Comparison of ENCODE assay signal across 8 mouse cellular contexts in genomic region chr6:42247173-42247572, GRCm38 (mm10). TPM values are rescaled to one million over a fixed set of nuclear protein-coding genes. Genes with fewer than 3 reads are reported as not detected.
DNase-seq lines count a peak whose midpoint lies in the region; ATAC-seq and TF ChIP-seq lines count a peak whose summit lies in the region.
"Had no signal": no experiment of that assay in that cellular context is flagged by ENCODE, and none has a peak within 500 bp of the region (broad histone marks: within the 10 kb centered on the region; RNA-seq: fewer than 3 reads in every experiment).

No protein-coding gene starts in this region.

- WGBS in intestine, embryonic 15.5 days, result 17% methylated on average over 8 of the region's 8 CpGs
- 11% methylated on average over 8 of the region's 8 CpGs for WGBS in lung, embryonic 16.5 days

- TF ChIP-seq POLR2A in ES-Bruce4 (IDR thresholded peaks at IDR 0.05; ENCODE audit: insufficient read depth, low read length), result no peak

- no peak for ATAC-seq in intestine, embryonic 15.5 days
- ATAC-seq in lung, embryonic 16.5 days (ENCODE audit: low read depth), result no peak

- no peaks in the 10 kb centered on the region for H3K4me1 ChIP-seq in ES-Bruce4 (ENCODE audit: control insufficient read depth, insufficient read depth, low read length)
- peaks cover 15% of the 10 kb centered on the region; the same call in 1 of the 2 replicates for H3K4me1 ChIP-seq in intestine, embryonic 15.5 days (replicated peaks)
- H3K4me1 ChIP-seq in lung, embryonic 16.5 days (replicated peaks; ENCODE audit: control insufficient read depth, insufficient read depth, low read length), result peaks cover 7% of the 10 kb centered on the region

- TF ChIP-seq EP300 in ES-Bruce4 (IDR thresholded peaks at IDR 0.05; ENCODE audit: insufficient read depth, low read depth, low read length), result no peak

- DNase-seq in ZHBTc4 (ENCODE audit: low read depth, low spot score), result peak; percentile 50
- DNase-seq in spleen, adult 18-20 months, result no peak
- DNase-seq in urinary bladder, postnatal 25 days (ENCODE audit: low spot score), result no peak
- no peak for DNase-seq in left cerebral cortex, adult 2 months (ENCODE audit: extremely low spot score in 1 of 2, low spot score in 2 of 2)

- H3K4me2 ChIP-seq in intestine, embryonic 15.5 days (replicated peaks), result peak overlapping the region; percentile 40
- 0 out of 2 replicates have a peak overlapping the region, but pooled peaks have one; percentile 1 for H3K4me2 ChIP-seq in lung, embryonic 16.5 days (ENCODE audit: low read depth, low read length)

- intact Hi-C loops in left cerebral cortex, adult 2 months (cut with DNase I), result no loop called here

- TF ChIP-seq CTCF in ES-Bruce4 (IDR thresholded peaks at IDR 0.05; ENCODE audit: low read depth, low read length), result no peak
- TF ChIP-seq CTCF in left cerebral cortex, adult 2 months (IDR thresholded peaks at IDR 0.05), result no peak

- H3K36me3 ChIP-seq in ES-Bruce4 (ENCODE audit: control insufficient read depth, insufficient read depth, low read length, poor library complexity, severe bottlenecking), result no peaks in the 10 kb centered on the region
- H3K36me3 ChIP-seq in intestine, embryonic 15.5 days, result no peaks in the 10 kb centered on the region
- no peaks in the 10 kb centered on the region for H3K36me3 ChIP-seq in lung, embryonic 16.5 days (ENCODE audit: control insufficient read depth, insufficient read depth, low read length)

- no peaks in the 10 kb centered on the region for H3K27me3 ChIP-seq in ES-Bruce4 (ENCODE audit: control insufficient read depth, insufficient read depth, low read length, poor library complexity, severe bottlenecking)
- no peaks in the 10 kb centered on the region for H3K27me3 ChIP-seq in intestine, embryonic 15.5 days (replicated peaks)
- no peaks in the 10 kb centered on the region for H3K27me3 ChIP-seq in lung, embryonic 16.5 days (ENCODE audit: control insufficient read depth, insufficient read depth, low read depth, low read length)

- H3K4me3 ChIP-seq in ES-Bruce4 (ENCODE audit: low read depth, low read length), result peak overlapping the region; percentile 68
- H3K4me3 ChIP-seq in intestine, embryonic 15.5 days (replicated peaks), result peak overlapping the region; percentile 15; the same call in 1 of the 2 replicates
- no peak overlapping the region for H3K4me3 ChIP-seq in lung, embryonic 16.5 days (ENCODE audit: low read length)
- H3K4me3 ChIP-seq in left cerebral cortex, adult 2 months, result no peak overlapping the region

- no peak overlapping the region for H3K9ac ChIP-seq in ES-Bruce4 (ENCODE audit: low read depth, poor library complexity, severe bottlenecking)
- no peak overlapping the region for H3K9ac ChIP-seq in intestine, embryonic 15.5 days
- H3K9ac ChIP-seq in lung, embryonic 16.5 days (ENCODE audit: low read length), result no peak overlapping the region

- H3K9me3 ChIP-seq in ES-Bruce4 (replicated peaks; ENCODE audit: control insufficient read depth, insufficient read depth, low read length, poor library complexity, severe bottlenecking), result no peaks in the 10 kb centered on the region
- no peaks in the 10 kb centered on the region for H3K9me3 ChIP-seq in intestine, embryonic 15.5 days
- H3K9me3 ChIP-seq in lung, embryonic 16.5 days (ENCODE audit: control insufficient read depth, low read length), result no peaks in the 10 kb centered on the region

- H3K27ac ChIP-seq in ES-Bruce4 (ENCODE audit: insufficient read depth, low read length), result no peak overlapping the region
- no peak overlapping the region for H3K27ac ChIP-seq in intestine, embryonic 15.5 days
- H3K27ac ChIP-seq in lung, embryonic 16.5 days (ENCODE audit: low read length), result no peak overlapping the region
- no peak overlapping the region for H3K27ac ChIP-seq in left cerebral cortex, adult 2 months

RNA-seq across cellular contexts. Expression of gene Gstk1, which starts 1.4 kb away (rescaled TPM):
- polyA plus RNA-seq in ES-Bruce4 (2011; ENCODE audit: insufficient read depth, insufficient read length, low read depth, missing spikeins), result 14.8 and 15.0 TPM in 2 replicates
- polyA plus RNA-seq in intestine, embryonic 15.5 days (2015; fragmentation: Nextera tagmentation; extraction: Ambion mirVana), result 24.0 and 26.5 TPM in 2 replicates
- 47.7 and 52.5 TPM in 2 replicates for polyA plus RNA-seq in lung, embryonic 16.5 days (2015; fragmentation: Nextera tagmentation; extraction: Ambion mirVana)
- total RNA-seq in left cerebral cortex, adult 2 months (2021), result 10 to 100 TPM in 1 of 2 experiments, 1 to 10 TPM in 1; 9.0 to 10.0 TPM

RNA-seq across cellular contexts. Expression of gene Tmem139, which starts 14.6 kb away (rescaled TPM):
- polyA plus RNA-seq in ES-Bruce4 (2011; ENCODE audit: insufficient read depth, insufficient read length, low read depth, missing spikeins), result 1.9 and 2.1 TPM in 2 replicates
- polyA plus RNA-seq in intestine, embryonic 15.5 days (2015; fragmentation: Nextera tagmentation; extraction: Ambion mirVana), result 9.9 and 11.8 TPM in 2 replicates
- polyA plus RNA-seq in lung, embryonic 16.5 days (2015; fragmentation: Nextera tagmentation; extraction: Ambion mirVana), result 6.7 and 6.9 TPM in 2 replicates
- total RNA-seq in left cerebral cortex, adult 2 months (2021), result not detected

RNA-seq across cellular contexts. Expression of gene Casp2, which starts 17.6 kb away (rescaled TPM):
- polyA plus RNA-seq in ES-Bruce4 (2011; ENCODE audit: insufficient read depth, insufficient read length, low read depth, missing spikeins), result 37.3 and 37.8 TPM in 2 replicates
- polyA plus RNA-seq in intestine, embryonic 15.5 days (2015; fragmentation: Nextera tagmentation; extraction: Ambion mirVana), result 42.2 and 44.9 TPM in 2 replicates
- polyA plus RNA-seq in lung, embryonic 16.5 days (2015; fragmentation: Nextera tagmentation; extraction: Ambion mirVana), result 67.9 and 71.4 TPM in 2 replicates
- 10 to 100 TPM; 19.7 to 28.1 TPM for total RNA-seq in left cerebral cortex, adult 2 months (2021)

RNA-seq across cellular contexts. Expression of gene Tas2r144, which starts 32.0 kb away (rescaled TPM):
- polyA plus RNA-seq in ES-Bruce4 (2011; ENCODE audit: insufficient read depth, insufficient read length, low read depth, missing spikeins), result not detected in 2 replicates
- polyA plus RNA-seq in intestine, embryonic 15.5 days (2015; fragmentation: Nextera tagmentation; extraction: Ambion mirVana), result not detected in 2 replicates
- not detected in 2 replicates for polyA plus RNA-seq in lung, embryonic 16.5 days (2015; fragmentation: Nextera tagmentation; extraction: Ambion mirVana)
- not detected for total RNA-seq in left cerebral cortex, adult 2 months (2021)
- polyA plus RNA-seq: large intestine, adult 2 months had no signal

RNA-seq across cellular contexts. Expression of gene Clcn1, which starts 39.3 kb away (rescaled TPM):
- 4.5 and 7.0 TPM in 2 replicates for polyA plus RNA-seq in ES-Bruce4 (2011; ENCODE audit: insufficient read depth, insufficient read length, low read depth, missing spikeins)
- 0.13 and 0.20 TPM in 2 replicates for polyA plus RNA-seq in intestine, embryonic 15.5 days (2015; fragmentation: Nextera tagmentation; extraction: Ambion mirVana)
- polyA plus RNA-seq in lung, embryonic 16.5 days (2015; fragmentation: Nextera tagmentation; extraction: Ambion mirVana), result 0.15 and 0.19 TPM in 2 replicates
- total RNA-seq in left cerebral cortex, adult 2 months (2021), result 1 to 10 TPM; 5.3 to 6.4 TPM

Comparison
In these comparisons a context has a peak if more than half of its experiments do, and no peak if none do; other contexts are left out.
1. H3K4me3 ChIP-seq: peak in ES-Bruce4 (single experiment) and intestine, embryonic 15.5 days (single experiment); none in lung, embryonic 16.5 days (single experiment) and left cerebral cortex, adult 2 months (single experiment).